Mouse (Mus musculus) MN1 (cell line): ENCODE results near the gene Scg2.
A peak's percentile ranks its signal among the peaks of the same experiment; 100 is the strongest.

ENCODE experiments used
- DNase-seq: peaks from one replicate; pipeline ENCODE4 v3.0.0-alpha.2; 2016; ENCODE audit warnings: low spot score

Scg2 gene

DNA sequence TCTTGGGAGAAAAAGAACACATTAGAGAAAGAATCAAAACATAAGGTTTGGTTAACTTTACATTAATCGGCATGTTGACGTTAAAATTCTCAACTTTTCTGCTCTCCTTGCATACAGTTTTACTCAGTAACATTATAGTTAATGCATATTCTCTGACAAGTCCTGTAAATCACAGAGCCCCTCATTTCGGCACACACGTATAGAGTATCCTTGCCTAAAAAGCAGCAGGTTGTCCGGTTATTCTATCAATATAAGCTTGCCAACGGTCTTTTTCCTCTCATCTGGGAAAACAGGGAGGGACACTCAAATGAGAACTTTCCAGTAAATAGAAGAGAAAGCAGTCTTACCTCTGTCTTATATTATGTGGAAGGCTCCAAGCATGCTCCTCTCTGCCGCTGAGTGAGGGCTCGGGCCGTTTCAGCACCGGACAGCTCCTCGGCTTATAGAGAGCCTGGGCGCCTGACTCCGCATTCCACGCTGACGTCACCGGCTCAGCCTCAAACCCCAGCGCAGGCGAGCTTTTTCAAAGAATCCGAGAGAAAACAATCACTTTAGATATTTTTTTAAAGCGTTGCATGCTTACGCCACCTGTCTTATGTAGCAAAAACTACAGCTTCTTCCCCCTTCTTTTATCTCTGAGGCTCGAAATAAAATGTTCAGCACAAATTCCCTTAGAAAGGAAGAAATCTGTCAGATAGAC is at the start of gene Scg2:
Gene Scg2, minus strand, starts transcription at position 512 of the 700 bp plus-strand sequence.
- DNase-seq: peak; percentile 95

- no peak for DNase-seq
These were observed 45.6 kb upstream of the Scg2 start for GRCm38 (mm10) chr1:79485546-79485945.

DNA sequence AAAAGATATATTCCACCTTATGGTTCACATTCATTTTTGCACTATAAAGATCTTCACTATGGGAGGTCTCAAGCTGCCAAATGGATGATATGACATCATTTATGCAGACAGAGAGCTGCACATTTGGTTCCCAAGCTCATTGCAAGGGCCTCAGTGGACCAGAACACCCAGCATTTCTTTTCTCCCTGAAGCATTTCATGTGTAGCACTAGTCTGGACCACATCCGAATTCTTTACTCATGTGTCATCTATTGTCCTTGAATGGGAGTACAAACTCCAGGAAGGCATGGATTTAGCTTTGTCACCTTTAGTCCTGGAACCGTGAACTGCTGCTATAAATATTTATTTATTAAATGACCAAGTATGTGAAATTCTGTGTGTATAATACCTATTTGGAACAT is 30.9 kb upstream of the Scg2 start:
- no peak for DNase-seq

GRCm38 (mm10) chr1:79469871-79470270 is 30.0 kb upstream of the Scg2 start:
- DNase-seq: no peak

DNA sequence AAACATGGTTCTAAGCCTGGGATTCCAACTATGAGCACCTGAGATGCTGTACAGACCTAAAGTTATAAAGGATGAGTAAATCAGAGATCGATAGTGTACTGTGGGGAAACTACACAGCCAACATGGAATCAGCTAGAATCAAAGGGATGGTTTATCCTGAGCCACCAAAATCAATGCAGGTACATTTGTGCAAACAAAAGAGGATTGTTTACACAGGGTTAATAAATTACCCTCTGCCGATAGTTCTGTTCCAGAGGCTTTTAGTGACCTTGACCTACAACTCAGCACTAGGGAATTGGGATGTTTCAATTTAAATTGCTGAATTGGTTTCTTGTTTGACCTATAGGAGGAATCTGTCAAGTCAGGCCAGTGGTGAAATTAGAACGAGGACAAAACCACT is 26.7 kb upstream of the Scg2 start:
- DNase-seq: no peak

DNA sequence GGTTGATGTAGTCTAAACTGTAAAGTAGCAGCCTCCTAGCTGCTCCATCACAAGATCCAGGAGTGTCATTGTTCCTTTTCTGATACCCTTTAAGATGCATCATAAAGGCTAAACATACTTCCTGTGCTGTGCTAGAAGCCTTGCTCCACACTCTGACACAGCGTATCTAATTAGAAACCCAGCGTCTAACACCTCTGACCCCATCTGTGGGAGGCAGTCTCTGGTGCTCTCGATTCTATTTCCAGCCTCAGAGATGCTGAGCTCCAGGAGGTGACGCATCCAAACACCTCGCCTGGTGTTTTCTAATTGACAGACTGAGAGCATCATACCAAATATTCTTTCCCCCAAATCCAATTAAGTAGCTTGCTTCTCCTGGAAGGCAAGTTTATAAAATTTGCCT is 18.6 kb upstream of the Scg2 start:
- peak; percentile 40 for DNase-seq

- no peak for DNase-seq
These were observed 14.2 kb upstream of the Scg2 start for GRCm38 (mm10) chr1:79454164-79454563.

DNA sequence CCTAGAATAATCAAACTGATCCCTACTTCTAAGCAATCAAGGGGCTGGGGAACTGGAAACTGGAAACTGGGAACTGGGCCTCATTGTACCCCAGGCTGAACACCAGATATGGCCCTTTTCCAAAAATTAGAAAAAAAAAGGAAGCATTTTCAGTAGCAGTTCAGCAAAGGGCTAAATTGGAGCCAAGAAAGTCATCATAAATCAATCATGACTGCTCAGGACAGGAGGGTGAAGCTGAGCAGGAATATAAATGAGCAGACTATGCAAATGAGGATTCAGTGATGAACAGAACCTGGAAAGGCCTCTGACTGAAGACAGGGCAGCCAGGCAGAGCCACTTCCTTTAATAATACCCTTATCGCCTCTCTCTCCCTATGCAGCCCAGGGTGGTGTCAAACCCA is 12.4 kb upstream of the Scg2 start:
- no peak for DNase-seq

- DNase-seq: peak; percentile 53
These were observed 10.6 kb upstream of the Scg2 start for GRCm38 (mm10) chr1:79450343-79451021.

- DNase-seq: no peak
These were observed 10.0 kb upstream of the Scg2 start for GRCm38 (mm10) chr1:79449943-79450342.

DNA sequence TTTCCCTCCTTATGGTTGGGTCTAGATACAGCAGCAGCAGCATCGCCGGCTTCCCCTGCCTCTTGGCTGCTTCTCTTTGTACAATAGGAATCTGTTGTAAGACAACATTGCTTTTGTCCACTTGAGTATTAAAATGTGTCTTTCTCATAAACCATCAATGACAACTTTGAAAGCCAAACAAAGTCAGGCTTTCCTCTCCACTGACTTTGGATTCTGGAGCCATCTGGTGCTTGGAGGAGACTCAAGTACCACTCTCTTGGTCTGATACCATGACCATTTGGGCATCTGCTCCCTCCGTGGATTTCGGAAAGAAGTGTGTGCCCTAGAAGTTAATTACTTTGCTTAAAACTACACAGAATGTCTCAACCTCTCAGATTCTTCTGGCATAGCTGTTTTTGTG is 5.7 kb upstream of the Scg2 start:
- no peak for DNase-seq

GRCm38 (mm10) chr1:79437755-79438154 is 2.2 kb downstream of the Scg2 start:
- DNase-seq: no peak

DNA sequence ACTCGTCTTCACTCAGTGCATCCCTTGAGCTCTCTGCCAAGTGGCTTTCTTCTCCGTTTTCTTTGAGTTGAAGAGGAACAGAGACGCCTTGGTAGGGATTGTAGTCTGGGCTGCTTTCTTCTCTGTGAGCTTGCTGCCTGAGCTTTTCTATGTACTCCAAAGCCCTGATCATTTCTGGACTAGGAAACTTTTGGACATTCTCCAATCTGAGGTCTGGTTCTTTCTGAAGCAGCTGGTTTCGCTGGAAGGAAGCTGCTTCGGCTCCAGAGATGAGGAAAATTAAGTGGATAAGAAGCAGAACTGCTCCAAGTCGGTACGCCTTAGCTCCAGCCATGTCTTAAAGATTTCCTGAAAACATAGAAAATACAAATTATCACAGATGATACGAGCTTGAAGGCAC is 3.2 kb downstream of the Scg2 start:
- DNase-seq: peak; percentile 40

- no peak for DNase-seq
These were observed 10.9 kb downstream of the Scg2 start for GRCm38 (mm10) chr1:79429058-79429457.

DNA sequence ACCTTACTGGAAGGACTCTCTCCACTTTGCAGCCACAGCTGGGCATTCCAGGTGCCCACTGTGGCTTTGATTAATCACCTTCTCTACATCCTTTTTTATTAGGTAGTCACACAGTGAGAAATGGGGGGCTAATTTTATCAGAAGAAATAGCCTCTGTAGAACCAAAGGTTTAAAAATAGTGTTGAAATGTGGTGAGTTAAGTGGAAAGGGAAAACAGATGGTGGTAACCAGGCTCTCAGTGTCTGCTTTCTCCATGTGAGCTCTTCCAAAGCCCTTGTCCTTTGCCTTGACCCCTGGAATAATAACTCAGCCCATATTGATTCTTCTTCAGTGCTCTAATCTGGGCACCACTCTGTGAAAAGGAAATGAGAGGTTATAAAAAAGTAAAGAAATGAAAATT is 24.4 kb downstream of the Scg2 start:
- no peak for DNase-seq

GRCm38 (mm10) chr1:79406337-79406942 is 33.5 kb downstream of the Scg2 start:
- no peak for DNase-seq

DNA sequence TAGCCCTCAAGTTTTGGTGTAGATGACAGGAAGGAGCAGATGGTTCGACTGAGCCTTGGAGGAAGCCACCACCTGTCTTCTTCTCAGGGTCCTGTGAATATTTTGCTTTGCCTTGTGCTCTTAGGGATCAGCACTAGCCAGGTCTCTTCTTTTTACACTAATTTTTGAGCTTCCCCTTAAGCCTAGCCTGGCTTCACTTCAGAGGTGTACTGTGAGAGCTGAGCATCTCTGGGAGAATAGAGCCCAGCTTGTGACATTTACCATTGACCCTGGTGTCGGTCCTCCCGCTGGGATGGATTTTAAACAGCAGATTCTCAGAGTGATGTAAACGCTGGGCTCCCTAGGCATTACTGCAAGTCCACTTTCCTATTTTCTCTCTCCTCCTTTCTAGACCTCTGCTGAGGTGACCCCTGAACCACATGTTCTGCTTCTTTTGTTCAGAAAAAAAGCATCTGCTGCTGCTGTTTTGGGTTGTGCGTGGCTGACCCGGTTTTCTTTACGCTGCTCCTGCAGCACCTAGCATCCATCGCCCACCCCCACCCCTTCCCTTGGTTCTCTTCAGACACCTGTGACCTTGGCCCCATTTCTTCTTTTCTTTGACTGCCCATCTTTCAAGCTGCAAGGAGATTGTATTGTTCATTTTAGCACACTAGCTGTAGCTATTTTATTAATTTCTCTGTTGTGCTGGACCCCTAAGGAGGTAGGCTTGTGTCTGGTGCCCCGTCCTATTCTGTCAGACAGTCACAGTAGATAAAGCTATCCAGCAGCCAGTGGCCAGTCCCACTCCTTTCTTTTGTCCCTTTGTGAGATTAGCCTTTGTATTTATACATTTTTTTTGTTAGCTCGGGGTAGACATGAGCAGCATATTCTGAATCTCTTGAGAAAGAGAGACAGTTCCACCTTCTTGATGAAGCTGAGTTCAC is 38.6 kb downstream of the Scg2 start:
- no peak for DNase-seq

DNA sequence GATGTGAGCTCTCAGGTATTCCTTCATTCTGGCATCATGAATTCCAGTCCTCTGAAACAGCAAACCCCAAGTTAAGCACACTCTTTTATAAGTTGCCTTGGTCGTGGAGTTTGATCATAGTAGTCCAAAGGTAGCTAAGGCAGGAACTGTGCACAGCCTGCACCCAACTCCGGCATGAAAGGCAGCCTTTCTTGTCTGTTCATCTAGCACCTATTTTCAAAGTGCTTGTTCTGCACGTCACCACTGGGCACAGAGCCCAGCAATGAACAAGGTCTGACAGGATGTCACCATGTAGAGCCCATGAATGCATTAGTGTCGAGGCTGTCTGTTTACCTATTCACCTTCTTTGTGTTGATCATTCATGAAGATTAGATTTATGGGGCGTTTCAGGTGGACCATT is 39.6 kb downstream of the Scg2 start:
- no peak for DNase-seq
